Mouse (Mus musculus) monocyte, adult 59 days (primary cell): ENCODE data around the gene Nat8f6. TPM values are rescaled to one million over a fixed set of nuclear protein-coding genes. Genes with fewer than 3 reads are reported as not detected.

Source experiments
- total RNA-seq, 2 experiments: library from RNA; stranded (reverse); gene quantifications; one replicate each; pipeline ENCODE4 v1.2.4; 2023

Nat8f6 gene
- not detected for total RNA-seq

DNA sequence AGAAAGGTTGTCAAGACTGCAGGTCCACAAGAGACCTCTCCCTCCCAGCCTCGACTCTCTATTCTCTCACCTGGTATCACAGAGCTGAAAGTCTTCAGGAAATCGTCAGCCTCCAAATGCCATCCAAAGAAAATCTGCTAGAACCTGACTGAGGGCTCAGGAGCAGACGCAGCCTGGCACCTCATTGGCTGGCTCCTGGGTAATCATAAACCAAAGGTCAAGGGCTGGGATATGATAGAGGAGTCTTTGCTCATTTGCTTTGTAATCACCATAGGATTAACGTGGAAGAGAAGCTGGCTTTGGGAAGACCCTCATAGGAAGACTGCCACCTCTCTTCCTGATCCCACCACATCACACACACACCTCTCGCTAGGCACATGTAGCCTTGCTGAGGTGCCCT is at the start of gene Nat8f6, which contains the start of gene Nat8f5:
TSS of gene Nat8f6 (minus strand) at position 118 of the 400 bp plus-strand sequence.
TSS of gene Nat8f5 (minus strand) at position 136 of the 400 bp plus-strand sequence.

DNA sequence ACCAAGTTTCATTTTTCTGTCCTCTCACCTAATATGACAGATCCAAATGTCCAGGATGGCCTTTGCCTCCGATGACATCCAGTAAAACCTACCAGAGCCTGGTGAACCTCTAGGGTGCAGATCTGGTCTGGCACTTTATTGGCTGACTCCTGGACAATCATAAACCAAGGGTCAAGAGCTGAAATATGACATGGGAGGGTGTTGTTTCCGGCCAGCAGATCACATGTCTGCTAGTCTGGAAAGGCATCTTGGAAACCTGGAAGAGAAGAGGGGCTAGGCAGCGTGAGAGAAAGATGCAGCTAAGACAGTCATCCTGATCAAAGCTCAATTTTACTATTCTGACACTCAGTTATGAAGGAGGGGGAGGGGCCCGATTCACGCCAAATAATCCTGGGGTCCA is 48.3 kb upstream of the Nat8f6 start, which contains the start of gene Nat8f2:
TSS of gene Nat8f2 (minus strand) at position 153 of the 400 bp plus-strand sequence.

DNA sequence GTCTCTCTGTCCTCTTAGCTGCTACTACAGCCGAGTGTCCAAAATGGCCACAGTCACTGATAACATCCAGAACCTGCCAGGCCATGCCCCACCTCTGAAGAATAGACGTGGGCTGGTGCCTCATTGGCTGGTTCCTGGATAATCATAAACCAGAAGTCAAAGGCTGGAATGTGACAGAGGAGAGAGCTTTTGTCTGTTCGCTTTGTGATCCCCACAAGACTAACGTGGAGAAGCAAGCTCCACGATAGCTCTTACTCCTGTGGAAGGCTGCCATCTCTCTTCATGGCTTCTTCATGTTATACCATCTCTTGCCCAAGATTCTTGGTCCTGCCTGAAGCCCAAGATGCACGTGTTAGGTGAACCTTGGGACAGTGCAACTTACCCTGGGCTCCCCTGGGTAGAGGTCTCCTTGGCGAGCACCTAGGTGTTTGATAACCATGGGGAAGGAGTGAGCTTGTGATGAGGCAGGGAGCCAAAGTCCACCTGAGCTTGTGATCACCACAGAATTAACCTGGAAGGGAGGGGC is 11.1 kb upstream of the Nat8f6 start, which contains the start of gene Nat8:
TSS of gene Nat8 (minus strand) at position 287 of the 526 bp plus-strand sequence.

DNA sequence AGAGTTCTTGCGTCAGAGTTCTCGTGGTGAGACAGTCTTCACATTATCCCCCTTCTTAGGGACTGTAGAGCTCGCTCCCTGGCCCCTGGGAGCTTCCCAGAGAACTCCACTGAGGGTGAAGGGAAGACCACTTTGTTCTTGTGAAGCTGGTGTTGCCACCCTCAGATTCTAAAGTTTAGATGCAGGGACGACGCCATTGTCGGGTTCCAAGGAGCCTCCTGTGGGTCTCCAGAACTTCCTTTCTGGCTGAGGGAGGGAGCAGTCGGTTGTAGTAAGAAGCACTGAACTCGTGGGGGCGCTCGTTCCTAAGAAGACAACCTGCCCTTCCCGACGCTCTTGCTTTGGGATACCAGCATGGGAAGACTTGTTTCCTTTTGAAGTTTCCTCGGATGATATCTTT is 55.2 kb downstream of the Nat8f6 start, which contains the start of gene Nat8f3:
TSS of gene Nat8f3 (minus strand) at position 223 of the 400 bp plus-strand sequence.

Other genes starting within 250 kb of the Nat8f6 start
- gene Alms1, start 233.4 kb downstream of the Nat8f6 start, total RNA-seq = 1 to 10 TPM; 3.2 to 4.6 TPM
- gene Nat8f7, start 107.7 kb downstream of the Nat8f6 start, total RNA-seq = not detected
- not detected for gene Nat8f3, start 55.2 kb downstream of the Nat8f6 start, total RNA-seq
- gene Nat8f5, start within 50 bp of the Nat8f6 start, total RNA-seq = not detected
- not detected for gene Nat8, start 11.1 kb upstream of the Nat8f6 start, total RNA-seq
- gene Nat8f2, start 48.2 kb upstream of the Nat8f6 start, total RNA-seq = under 1 TPM in 1 of 2 experiments, not detected in 1; 0.21 TPM
- under 1 TPM; 0.58 to 0.88 TPM for gene Nat8f4, start 83.9 kb upstream of the Nat8f6 start, total RNA-seq
- 10 to 100 TPM; 12.2 to 14.7 TPM for gene Tprkb, start 90.9 kb upstream of the Nat8f6 start, total RNA-seq
- 1 to 10 TPM; 2.7 to 4.2 TPM for gene Nat8f1, start 94.7 kb upstream of the Nat8f6 start, total RNA-seq
- 100 to 1,000 TPM; 166 to 167 TPM for gene Dusp11, start 140.7 kb upstream of the Nat8f6 start, total RNA-seq
- not detected for gene Figla, start 195.2 kb upstream of the Nat8f6 start, total RNA-seq
- gene Add2, start 207.7 kb upstream of the Nat8f6 start, total RNA-seq = under 1 TPM; 0.08 to 0.30 TPM